Mouse (Mus musculus) cortical plate, adult 2 months (tissue): Measurements from ENCODE around the gene Rab43.

ENCODE experiments used
- CTCF ChIP-seq: fragments of 200-500 bp; IDR thresholded peaks from 2 replicates; pipeline ENCODE4 v1.5.1; 2011; ENCODE audit warnings: mild to moderate bottlenecking, control low read depth, low read length; ENCODE audit not compliant: insufficient read depth; ENCODE audit errors: extremely low read depth
- POLR2A ChIP-seq: fragments of 200-500 bp; IDR thresholded peaks from 2 replicates; pipeline ENCODE4 v1.6.1; 2011; ENCODE audit warnings: mild to moderate bottlenecking, low read length, control low read depth; ENCODE audit not compliant: insufficient read depth; ENCODE audit errors: extremely low read depth

- TF ChIP-seq CTCF: no peak
- no peak for TF ChIP-seq POLR2A
These were observed 33.2 kb upstream of the Rab43 start for GRCm38 (mm10) chr6:87845031-87845695.
